Mouse (Mus musculus): ENCODE measurements around the gene Polrmt. TPM values are rescaled to one million over a fixed set of nuclear protein-coding genes. Genes with fewer than 3 reads are reported as not detected.

Polrmt gene
- polyA plus RNA-seq, 1 experiment: 104 TPM

GRCm38 (mm10) chr10:79792339-79793040, 46.1 kb upstream of the Polrmt start:
- no peaks in the 10 kb centered on the region for H3K27me3 ChIP-seq (ENCODE audit: control insufficient read depth, insufficient read depth, low read length)
- H3K4me1 ChIP-seq (replicated peaks; ENCODE audit: control insufficient read depth, insufficient read depth, low read length): peaks cover 55% of the 10 kb centered on the region
- no peak for DNase-seq
- no peak overlapping the region for H3K4me3 ChIP-seq (ENCODE audit: control insufficient read depth, insufficient read depth, low read length)
- WGBS: 90% methylated on average over 5 of the region's 5 CpGs
- TF ChIP-seq CTCF (IDR thresholded peaks at IDR 0.05; ENCODE audit: borderline replicate concordance, control insufficient read depth, extremely low read depth, insufficient read depth, low read length, poor library complexity): no peak
- no peak for TF ChIP-seq POLR2A (IDR thresholded peaks at IDR 0.05; ENCODE audit: control insufficient read depth, extremely low read depth, insufficient read depth, low read length, poor library complexity)
- H3K27ac ChIP-seq (ENCODE audit: control insufficient read depth, insufficient read depth, low read length): no peak overlapping the region
- H3K36me3 ChIP-seq (ENCODE audit: control insufficient read depth, insufficient read depth, low read length): no peaks in the 10 kb centered on the region

GRCm38 (mm10) chr10:79790861-79791260, 44.5 kb upstream of the Polrmt start, which contains the start of gene Prss57:
Gene Prss57 (minus strand): TSS chr10:79790961.
- Histone ChIP-seq H3K36me3 (ENCODE audit: control insufficient read depth, insufficient read depth, low read length) (no peaks in the 10 kb centered on the region), H3K27ac (ENCODE audit: control insufficient read depth, insufficient read depth, low read length) (peak within 1 kb of the TSS; percentile 87), H3K4me1 (replicated peaks; ENCODE audit: control insufficient read depth, insufficient read depth, low read length) (peaks cover 52% of the 10 kb centered on the region), H3K4me3 (ENCODE audit: control insufficient read depth, insufficient read depth, low read length) (no peak within 1 kb of the TSS), H3K27me3 (ENCODE audit: control insufficient read depth, insufficient read depth, low read length) (no peaks in the 10 kb centered on the region)
- 63% methylated on average over 4 of the region's 4 CpGs for WGBS
- TF ChIP-seq CTCF (IDR thresholded peaks at IDR 0.05; ENCODE audit: borderline replicate concordance, control insufficient read depth, extremely low read depth, insufficient read depth, low read length, poor library complexity): no peak
- no peak for TF ChIP-seq POLR2A (IDR thresholded peaks at IDR 0.05; ENCODE audit: control insufficient read depth, extremely low read depth, insufficient read depth, low read length, poor library complexity)
- DNase-seq: no peak

DNA sequence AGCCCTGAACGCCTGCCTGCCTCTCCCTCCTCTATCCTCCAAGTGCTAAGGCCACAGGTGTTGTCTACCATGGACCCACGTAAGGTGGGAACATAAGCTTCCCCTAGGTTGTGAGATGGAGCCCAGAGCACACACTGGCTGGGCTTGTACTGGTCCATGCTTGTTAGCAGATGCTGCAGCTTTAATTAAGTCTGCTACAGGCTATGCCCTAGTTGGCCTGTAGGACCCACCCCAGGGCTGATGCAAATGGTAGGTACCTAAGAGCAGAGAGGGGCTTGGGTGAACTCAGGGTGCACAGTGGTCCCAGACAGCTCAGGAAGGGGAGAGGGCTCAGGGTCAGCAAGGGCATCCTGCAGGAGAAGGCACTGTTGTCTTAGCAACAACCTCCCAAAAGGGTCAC, 43.2 kb upstream of the Polrmt start:
- H3K4me3 ChIP-seq (ENCODE audit: control insufficient read depth, insufficient read depth, low read length): no peak overlapping the region
- TF ChIP-seq CTCF (IDR thresholded peaks at IDR 0.05; ENCODE audit: borderline replicate concordance, control insufficient read depth, extremely low read depth, insufficient read depth, low read length, poor library complexity) (no peak), POLR2A (IDR thresholded peaks at IDR 0.05; ENCODE audit: control insufficient read depth, extremely low read depth, insufficient read depth, low read length, poor library complexity) (no peak)

DNA sequence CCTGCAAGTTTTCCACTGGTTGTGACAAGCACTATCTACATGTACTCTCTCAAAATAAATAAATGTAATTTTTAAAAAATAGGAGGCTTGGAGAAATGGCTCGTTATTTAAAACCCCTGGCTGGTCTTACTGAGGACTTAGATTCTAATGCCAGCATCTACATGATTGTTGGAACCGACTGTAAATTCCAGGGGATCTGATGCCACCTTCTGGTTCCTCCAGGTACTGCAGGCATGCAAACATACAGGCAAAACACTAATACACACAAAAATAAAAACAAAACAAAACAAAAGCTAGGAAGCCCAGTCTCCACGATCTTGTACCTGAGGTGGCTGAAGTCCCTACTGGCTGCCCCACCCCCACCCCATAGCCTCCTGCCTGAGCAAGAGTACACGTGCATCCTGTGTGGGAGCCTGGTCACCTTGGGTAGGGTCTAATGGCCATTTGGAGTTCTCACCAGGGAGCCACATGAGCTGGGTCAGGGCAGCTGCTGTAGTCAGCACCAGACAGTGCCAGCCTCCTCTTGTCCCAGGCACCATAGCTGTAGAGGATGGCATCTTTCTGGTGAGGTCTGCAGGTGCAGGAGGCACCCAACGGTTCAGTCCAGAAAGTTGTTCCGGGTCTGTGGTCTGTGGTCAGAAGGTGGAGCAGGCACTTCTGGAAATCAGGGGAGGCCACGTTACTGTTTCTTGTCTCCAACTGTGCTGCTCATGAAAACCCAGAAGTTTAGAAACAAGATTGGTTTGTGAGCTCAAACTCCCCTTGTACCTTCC, 42.2 kb upstream of the Polrmt start:
- TF ChIP-seq CTCF (IDR thresholded peaks at IDR 0.05; ENCODE audit: borderline replicate concordance, control insufficient read depth, extremely low read depth, insufficient read depth, low read length, poor library complexity): peak; percentile 52; the same call in 1 of the 2 replicates
- no peak for TF ChIP-seq POLR2A (IDR thresholded peaks at IDR 0.05; ENCODE audit: control insufficient read depth, extremely low read depth, insufficient read depth, low read length, poor library complexity)
- H3K27ac ChIP-seq (ENCODE audit: control insufficient read depth, insufficient read depth, low read length): peak overlapping the region; percentile 87
- no peaks in the 10 kb centered on the region for H3K27me3 ChIP-seq (ENCODE audit: control insufficient read depth, insufficient read depth, low read length)
- H3K4me1 ChIP-seq (replicated peaks; ENCODE audit: control insufficient read depth, insufficient read depth, low read length): peaks cover 48% of the 10 kb centered on the region
- WGBS: 3% methylated on average over 7 of the region's 7 CpGs
- peak overlapping the region; percentile 31 for H3K4me3 ChIP-seq (ENCODE audit: control insufficient read depth, insufficient read depth, low read length)
- no peaks in the 10 kb centered on the region for H3K36me3 ChIP-seq (ENCODE audit: control insufficient read depth, insufficient read depth, low read length)
- DNase-seq: peak; percentile 76

More for the DNA sequence above, 43.2 kb upstream of the Polrmt start:
- WGBS: 33% methylated on average over 2 of the region's 2 CpGs
- Histone ChIP-seq H3K36me3 (ENCODE audit: control insufficient read depth, insufficient read depth, low read length) (no peaks in the 10 kb centered on the region), H3K4me1 (replicated peaks; ENCODE audit: control insufficient read depth, insufficient read depth, low read length) (peaks cover 54% of the 10 kb centered on the region), H3K27ac (ENCODE audit: control insufficient read depth, insufficient read depth, low read length) (peak overlapping the region; percentile 87), H3K27me3 (ENCODE audit: control insufficient read depth, insufficient read depth, low read length) (no peaks in the 10 kb centered on the region)
- DNase-seq: no peak

- H3K4me1 ChIP-seq (replicated peaks; ENCODE audit: control insufficient read depth, insufficient read depth, low read length): peaks cover 59% of the 10 kb centered on the region
- 86% methylated on average over 27 of the region's 27 CpGs for WGBS
- TF ChIP-seq POLR2A (IDR thresholded peaks at IDR 0.05; ENCODE audit: control insufficient read depth, extremely low read depth, insufficient read depth, low read length, poor library complexity) (no peak), CTCF (IDR thresholded peaks at IDR 0.05; ENCODE audit: borderline replicate concordance, control insufficient read depth, extremely low read depth, insufficient read depth, low read length, poor library complexity) (no peak)
- no peaks in the 10 kb centered on the region for H3K27me3 ChIP-seq (ENCODE audit: control insufficient read depth, insufficient read depth, low read length)
- H3K36me3 ChIP-seq (ENCODE audit: control insufficient read depth, insufficient read depth, low read length): no peaks in the 10 kb centered on the region
- DNase-seq: peak; percentile 61
- H3K27ac ChIP-seq (ENCODE audit: control insufficient read depth, insufficient read depth, low read length): no peak overlapping the region
- H3K4me3 ChIP-seq (ENCODE audit: control insufficient read depth, insufficient read depth, low read length): no peak overlapping the region
These were observed 37.8 kb upstream of the Polrmt start for GRCm38 (mm10) chr10:79783920-79784800.

- Histone ChIP-seq H3K4me3 (ENCODE audit: control insufficient read depth, insufficient read depth, low read length) (no peak overlapping the region), H3K27me3 (ENCODE audit: control insufficient read depth, insufficient read depth, low read length) (no peaks in the 10 kb centered on the region), H3K36me3 (ENCODE audit: control insufficient read depth, insufficient read depth, low read length) (no peaks in the 10 kb centered on the region), H3K27ac (ENCODE audit: control insufficient read depth, insufficient read depth, low read length) (no peak overlapping the region), H3K4me1 (replicated peaks; ENCODE audit: control insufficient read depth, insufficient read depth, low read length) (peaks cover 53% of the 10 kb centered on the region)
- no peak for DNase-seq
- no peak for TF ChIP-seq POLR2A (IDR thresholded peaks at IDR 0.05; ENCODE audit: control insufficient read depth, extremely low read depth, insufficient read depth, low read length, poor library complexity)
- TF ChIP-seq CTCF (IDR thresholded peaks at IDR 0.05; ENCODE audit: borderline replicate concordance, control insufficient read depth, extremely low read depth, insufficient read depth, low read length, poor library complexity): no peak
- 93% methylated on average over 7 of the region's 7 CpGs for whole genome bisulfite sequencing
These were observed 36.7 kb upstream of the Polrmt start for GRCm38 (mm10) chr10:79783050-79783449.
